Mouse (Mus musculus) ES-Bruce4 (cell line): ENCODE data around the gene Rbpj. TPM values are rescaled to one million over a fixed set of nuclear protein-coding genes. Genes with fewer than 3 reads are reported as not detected.
A peak's percentile ranks its signal among the peaks of the same experiment; 100 is the strongest.

ENCODE experiments used
- H3K27ac ChIP-seq: 2 replicates; pipeline ENCODE4 v1.5.1; 2012; ENCODE audit warnings: low read length, inconsistent platforms; ENCODE audit not compliant: insufficient read depth
- H3K27me3 ChIP-seq: 2 replicates; pipeline ENCODE4 v1.6.1; 2012; ENCODE audit warnings: mild to moderate bottlenecking, low read length, inconsistent platforms; ENCODE audit not compliant: control insufficient read depth, poor library complexity, insufficient read depth, severe bottlenecking
- H3K36me3 ChIP-seq: 2 replicates; pipeline ENCODE4 v1.6.1; 2012; ENCODE audit warnings: inconsistent platforms, mild to moderate bottlenecking, low read length, moderate library complexity; ENCODE audit not compliant: control insufficient read depth, poor library complexity, insufficient read depth, severe bottlenecking
- H3K4me1 ChIP-seq: one replicate; pipeline ENCODE4 v1.8.1; 2011; ENCODE audit warnings: low read length; ENCODE audit not compliant: control insufficient read depth, insufficient read depth
- H3K4me3 ChIP-seq: 2 replicates; pipeline ENCODE4 v1.5.1; 2011; ENCODE audit warnings: low read depth, mild to moderate bottlenecking, low read length
- H3K9ac ChIP-seq: 2 replicates; pipeline ENCODE4 v1.6.1; 2012; ENCODE audit warnings: low read depth, mild to moderate bottlenecking, inconsistent platforms; ENCODE audit not compliant: poor library complexity, severe bottlenecking
- H3K9me3 ChIP-seq: replicated peaks from 2 replicates; pipeline ENCODE4 v1.6.1; 2012; ENCODE audit warnings: mild to moderate bottlenecking, low read length, inconsistent platforms; ENCODE audit not compliant: control insufficient read depth, poor library complexity, insufficient read depth, severe bottlenecking
- CTCF ChIP-seq: IDR thresholded peaks from one replicate; pipeline ENCODE4 v1.8.1; 2011; ENCODE audit warnings: low read depth, low read length
- EP300 ChIP-seq: IDR thresholded peaks from 2 replicates; pipeline ENCODE4 v1.6.1; 2011; ENCODE audit warnings: low read depth, low read length; ENCODE audit not compliant: insufficient read depth
- POLR2A ChIP-seq: IDR thresholded peaks from one replicate; pipeline ENCODE4 v1.8.1; 2011; ENCODE audit warnings: low read length; ENCODE audit not compliant: insufficient read depth
- polyA plus RNA-seq: library from polyadenylated mRNA; stranded (reverse); fragments of >200 nt; gene quantifications from 2 replicates; pipeline ENCODE4 v1.2.4, GENCODE M21; 2011; ENCODE audit warnings: low read depth; ENCODE audit not compliant: missing spikeins, insufficient read depth, insufficient read length

The Rbpj gene
- polyA plus RNA-seq, 1 experiment = 339 TPM

- Histone ChIP-seq H3K9ac (peak overlapping the region; percentile 57), H3K27me3 (no peaks in the 10 kb centered on the region), H3K36me3 (no peaks in the 10 kb centered on the region), H3K27ac (peak overlapping the region; percentile 95), H3K4me3 (peak overlapping the region; percentile 16), H3K9me3 (no peaks in the 10 kb centered on the region), H3K4me1 (peaks cover 3% of the 10 kb centered on the region)
- no peak for TF ChIP-seq POLR2A
- TF ChIP-seq CTCF = no peak
- TF ChIP-seq EP300 = peak; percentile 88
These were observed 726 bp downstream of the Rbpj start for GRCm38 (mm10) chr5:53466422-53467333.

- H3K27ac ChIP-seq = peak overlapping the region; percentile 95
- H3K4me3 ChIP-seq = 0 out of 2 replicates have a peak overlapping the region, but pooled peaks have one; percentile 19
- TF ChIP-seq POLR2A (no peak), EP300 (peak; percentile 67; the same call in 1 of the 2 replicates)
- no peaks in the 10 kb centered on the region for H3K27me3 ChIP-seq
- peaks cover 6% of the 10 kb centered on the region for H3K4me1 ChIP-seq
- no peaks in the 10 kb centered on the region for H3K36me3 ChIP-seq
- no peaks in the 10 kb centered on the region for H3K9me3 ChIP-seq
- peak overlapping the region; percentile 57; the same call in 1 of the 2 replicates for H3K9ac ChIP-seq
These were observed 1.6 kb downstream of the Rbpj start for GRCm38 (mm10) chr5:53467602-53468001.

DNA sequence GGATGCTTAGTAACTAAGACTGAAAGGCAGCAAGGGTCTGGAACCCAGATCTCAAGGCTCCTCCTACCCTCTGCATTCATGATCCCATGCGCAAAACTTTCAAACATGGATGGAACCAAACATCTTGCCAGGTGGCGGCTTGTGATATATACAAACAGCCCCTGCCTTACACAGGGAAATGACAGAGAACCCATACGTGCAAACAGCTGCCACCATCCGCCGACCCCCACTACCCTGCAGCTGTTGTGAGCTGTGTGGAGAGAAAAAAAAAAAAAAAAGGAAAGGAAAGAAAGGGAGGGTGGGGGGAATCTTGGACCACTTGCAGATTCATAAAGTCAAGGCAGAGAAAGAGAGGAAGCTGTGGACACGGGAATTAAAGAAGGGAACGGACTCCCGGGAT, 2.4 kb downstream of the Rbpj start:
- H3K27ac ChIP-seq = peak overlapping the region; percentile 95
- peak overlapping the region; percentile 57 for H3K9ac ChIP-seq
- H3K27me3 ChIP-seq = no peaks in the 10 kb centered on the region
- no peaks in the 10 kb centered on the region for H3K36me3 ChIP-seq
- no peaks in the 10 kb centered on the region for H3K9me3 ChIP-seq
- peak overlapping the region; percentile 13 for H3K4me3 ChIP-seq
- no peak for TF ChIP-seq EP300
- peaks cover 6% of the 10 kb centered on the region for H3K4me1 ChIP-seq

DNA sequence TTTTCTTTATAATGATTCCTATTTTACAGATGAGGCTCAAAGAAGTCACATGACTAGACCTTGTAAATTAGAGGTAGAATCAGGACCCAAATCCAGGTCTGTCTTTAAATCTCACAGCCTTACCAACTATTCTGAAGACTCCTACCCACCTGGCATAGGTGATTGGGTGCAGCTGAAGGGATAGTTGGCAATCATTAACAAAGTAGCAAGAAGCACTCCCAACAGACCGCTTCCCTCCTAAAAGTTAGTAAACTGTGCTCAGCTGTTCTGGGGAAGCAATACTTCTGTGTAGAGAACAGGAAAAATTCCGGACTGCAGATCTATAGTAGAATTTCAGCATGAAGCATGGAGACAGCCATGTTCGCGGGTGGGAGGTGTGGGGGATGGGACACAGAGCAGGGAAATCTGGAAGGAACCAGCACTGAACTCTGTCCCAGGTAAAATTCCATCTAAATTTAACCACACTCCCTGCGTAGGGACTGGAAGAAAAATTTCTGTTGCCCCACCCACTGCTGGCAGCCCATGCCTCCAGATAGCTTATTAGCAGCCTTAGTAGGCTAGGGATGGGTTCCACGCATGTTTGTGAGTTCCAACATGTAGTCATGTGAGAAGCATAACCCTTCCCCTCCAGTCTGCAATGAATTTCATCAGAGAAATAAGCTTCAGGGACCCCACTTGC, 3.3 kb downstream of the Rbpj start:
- Histone ChIP-seq H3K4me3 (peak overlapping the region; percentile 20), H3K9me3 (no peaks in the 10 kb centered on the region), H3K27ac (peak overlapping the region; percentile 95), H3K27me3 (no peaks in the 10 kb centered on the region), H3K4me1 (peaks cover 6% of the 10 kb centered on the region), H3K36me3 (no peaks in the 10 kb centered on the region), H3K9ac (peak overlapping the region; percentile 49)
- TF ChIP-seq POLR2A = no peak
- 0 out of 2 replicates have a peak, but pooled peaks have one; percentile 41 for TF ChIP-seq EP300

DNA sequence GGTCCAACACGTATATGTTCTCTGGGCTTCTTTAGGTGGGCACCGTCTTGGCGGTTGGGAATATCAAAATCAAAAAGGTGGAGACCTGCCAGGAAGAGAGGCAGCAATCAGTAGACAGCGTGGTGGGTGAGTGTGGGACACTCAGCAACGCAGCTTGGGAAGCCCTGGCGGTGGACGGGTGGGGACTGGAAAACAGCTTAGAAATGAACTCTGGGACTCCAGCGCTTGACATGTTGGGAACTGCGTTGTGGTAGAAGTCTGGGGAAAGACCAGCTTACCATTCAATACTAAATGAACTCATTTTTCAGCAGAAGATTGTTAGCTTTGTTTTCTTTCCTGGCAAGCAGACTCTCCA, 3.8 kb downstream of the Rbpj start:
- peaks cover 8% of the 10 kb centered on the region for H3K4me1 ChIP-seq
- no peaks in the 10 kb centered on the region for H3K9me3 ChIP-seq
- H3K27ac ChIP-seq = peak overlapping the region; percentile 95
- H3K9ac ChIP-seq = peak overlapping the region; percentile 49
- no peaks in the 10 kb centered on the region for H3K27me3 ChIP-seq
- no peak for TF ChIP-seq POLR2A
- TF ChIP-seq EP300 = no peak
- TF ChIP-seq CTCF = no peak
- H3K4me3 ChIP-seq = peak overlapping the region; percentile 20
- H3K36me3 ChIP-seq = no peaks in the 10 kb centered on the region
